Mouse (Mus musculus) cerebral cortex, adult 2 months (tissue): ENCODE results near the gene Sipa1l1.

Source experiments
- WGBS: fragments of 180-500 bp; shearing (Covaris S2); methylation state at CpG from one replicate; pipeline ENCODE4 v1.1.7; 2018; 5-methylcytosine and 5-hydroxymethylcytosine counted together

The Sipa1l1 gene

DNA sequence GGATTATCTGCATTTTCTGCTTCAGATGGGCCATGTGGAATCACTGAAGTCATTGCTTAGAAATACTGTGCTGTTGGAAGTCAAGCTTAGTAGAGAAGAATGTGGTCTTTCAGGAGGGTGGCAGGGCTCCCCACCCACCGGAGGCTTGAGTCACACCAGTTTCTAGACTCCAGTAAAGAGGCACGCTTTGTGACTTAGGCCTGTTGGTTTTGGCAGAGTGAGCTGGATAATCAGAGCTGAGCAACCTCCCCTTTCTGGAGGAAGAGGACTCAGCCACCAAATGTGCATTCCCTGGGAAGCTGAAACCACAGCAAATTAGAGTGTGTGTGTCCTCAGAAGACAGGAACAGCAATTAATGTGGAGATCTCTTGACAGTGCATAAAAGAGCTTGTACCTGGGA lies 258.3 kb downstream of the Sipa1l1 start:
- WGBS: 36% methylated on average over 2 of the region's 2 CpGs

DNA sequence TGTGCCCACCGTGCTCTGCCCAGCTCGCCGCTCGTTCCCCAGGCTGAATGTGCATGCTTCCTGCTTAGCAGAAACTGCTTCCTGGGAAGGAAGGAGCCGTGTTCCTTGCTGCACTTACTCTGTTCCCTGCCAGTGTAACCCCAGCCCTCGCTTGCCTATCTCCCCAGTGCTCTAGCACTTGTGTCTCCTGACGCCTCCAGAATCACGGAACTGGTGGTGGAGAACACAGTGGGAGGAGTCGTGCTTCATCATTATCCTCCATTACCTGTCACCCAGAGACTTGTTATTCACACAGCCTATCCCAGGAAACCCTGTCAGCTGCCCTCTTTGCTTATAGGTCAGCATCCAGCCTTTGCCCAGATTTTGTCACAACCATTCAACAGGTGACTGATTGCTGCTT lies 259.3 kb downstream of the Sipa1l1 start:
- 60% methylated on average over 9 of the region's 9 CpGs for WGBS

DNA sequence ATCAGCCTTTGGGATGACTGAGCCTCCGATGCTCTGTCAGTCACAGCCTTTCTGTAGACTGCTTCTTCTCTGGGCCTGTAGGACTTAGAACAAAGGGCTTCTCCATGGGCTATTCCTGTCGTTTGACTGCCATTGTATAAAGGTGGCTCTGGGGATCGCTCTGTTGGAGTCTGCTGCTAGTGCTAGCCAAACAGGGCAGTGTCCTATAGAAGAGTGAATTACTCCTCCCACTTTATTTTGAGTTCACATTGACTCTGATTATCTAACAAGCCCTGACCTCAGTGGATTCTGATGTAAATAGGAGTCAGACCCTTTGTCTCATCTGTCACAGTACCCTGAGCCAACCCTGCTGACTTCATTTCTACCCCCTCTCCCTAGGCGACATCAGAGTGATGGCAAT lies 264.2 kb downstream of the Sipa1l1 start:
- 61% methylated on average over 4 of the region's 4 CpGs for WGBS

DNA sequence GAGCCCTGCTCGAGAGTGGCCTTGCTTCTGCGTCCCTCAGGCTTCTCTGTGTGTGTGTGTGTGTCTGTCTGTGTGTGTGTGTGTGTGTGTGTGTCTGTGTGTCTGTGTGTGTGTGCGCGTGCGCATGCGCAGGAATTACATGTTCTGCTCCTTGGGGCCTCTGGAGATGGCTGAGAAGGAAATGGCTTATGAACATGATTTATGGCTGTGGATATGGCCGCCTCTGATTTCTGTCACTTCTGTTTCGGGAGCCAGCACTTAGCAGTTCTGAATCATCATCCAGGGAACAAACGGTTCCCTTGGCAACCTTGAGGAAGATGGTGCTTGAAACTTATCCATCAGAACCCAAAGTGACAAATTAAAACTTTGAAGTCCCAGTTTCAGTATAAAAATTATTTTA lies 265.5 kb downstream of the Sipa1l1 start:
- 53% methylated on average over 9 of the region's 9 CpGs for whole genome bisulfite sequencing

DNA sequence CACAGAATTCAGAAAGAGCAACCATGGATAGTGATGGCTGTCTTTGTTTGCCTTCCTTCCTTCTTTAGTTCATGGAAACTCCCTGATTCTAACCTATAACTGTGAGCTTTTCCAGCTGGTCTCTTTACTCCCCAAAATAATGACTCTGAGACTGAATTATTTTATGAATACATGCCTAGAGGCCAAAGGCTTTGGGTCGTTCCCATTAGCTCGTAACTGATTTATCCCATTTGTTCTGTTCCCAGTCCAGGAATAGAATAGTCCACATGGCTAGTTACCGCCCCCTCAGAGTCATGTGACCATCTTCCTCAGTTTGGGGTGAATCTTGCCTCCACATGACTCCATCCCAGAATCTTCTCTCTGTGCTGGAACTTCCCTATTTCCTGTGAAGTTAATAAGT lies 272.4 kb downstream of the Sipa1l1 start:
- 61% methylated on average over 3 of the region's 3 CpGs for WGBS

DNA sequence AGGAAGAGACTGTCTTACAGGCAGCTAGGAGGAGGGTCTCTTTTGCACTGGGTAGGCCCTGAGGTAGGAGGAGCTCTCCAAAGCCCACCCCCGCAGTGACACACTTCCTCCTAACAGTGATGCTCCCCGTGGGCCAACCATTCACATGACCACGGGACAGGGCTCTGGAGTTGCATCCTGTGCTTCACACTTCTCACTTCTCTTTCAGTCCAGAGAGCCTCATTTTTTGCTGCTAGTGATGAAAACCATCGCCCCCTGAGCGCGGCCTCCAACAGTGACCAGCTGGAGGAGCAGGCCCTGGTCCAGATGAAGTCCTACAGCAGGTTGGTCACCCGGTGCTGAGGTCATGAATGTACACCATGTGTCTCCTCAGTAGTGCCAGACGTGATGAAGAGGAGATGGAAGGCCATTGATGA lies 277.5 kb downstream of the Sipa1l1 start:
- WGBS: 88% methylated on average over 8 of the region's 8 CpGs

DNA sequence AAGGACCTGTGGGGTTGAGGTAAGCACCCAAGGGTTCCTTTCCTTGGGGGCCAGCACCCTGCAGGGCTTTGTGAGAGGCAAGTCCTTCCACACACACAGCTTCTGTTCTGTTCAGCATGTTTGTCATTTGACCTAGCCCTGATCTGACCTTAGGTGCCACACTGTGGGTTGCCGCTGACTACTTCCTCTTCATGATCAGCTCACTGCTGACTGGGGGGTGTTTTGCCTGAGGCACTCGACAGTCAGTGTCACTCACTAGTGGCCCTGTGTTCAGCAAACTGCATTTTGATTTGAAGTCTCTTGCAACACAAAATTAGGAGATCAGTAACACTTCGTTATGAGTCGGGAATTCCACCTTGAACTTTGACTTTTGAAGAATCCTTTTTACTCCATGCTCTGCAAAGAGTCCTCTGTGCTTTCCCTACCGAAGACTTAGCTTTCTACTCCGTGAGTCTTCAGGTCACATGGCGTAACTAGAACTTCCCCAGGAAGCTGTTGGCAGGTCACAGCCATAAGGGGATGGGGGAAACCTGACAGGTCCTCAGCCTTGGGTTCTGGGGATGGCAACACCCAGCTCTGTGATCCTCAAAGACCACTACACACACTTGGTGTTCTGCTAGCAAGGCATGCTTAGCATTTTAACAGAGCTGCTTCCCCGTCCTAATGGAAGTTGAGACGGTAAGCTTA lies 279.2 kb downstream of the Sipa1l1 start:
- WGBS: 79% methylated on average over 9 of the region's 9 CpGs

DNA sequence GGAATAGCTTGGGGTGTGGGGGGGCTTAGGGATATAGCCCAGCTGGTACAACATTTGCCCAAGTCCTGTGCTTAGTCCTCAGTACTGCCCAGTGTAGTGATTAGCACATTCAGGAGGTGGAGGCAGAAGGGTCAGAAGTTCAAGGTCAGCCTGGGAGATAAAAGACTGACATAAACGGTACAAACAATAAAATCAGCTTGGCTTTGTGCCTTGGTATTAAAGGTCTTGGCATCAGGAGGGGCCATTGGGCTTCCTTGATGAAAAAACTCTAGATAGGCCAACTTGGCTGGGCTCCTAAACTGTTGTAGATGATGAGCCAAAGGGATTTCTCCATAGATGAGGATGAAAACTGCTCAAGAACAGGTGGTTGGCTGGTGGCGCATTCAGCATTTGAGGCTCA lies 283.3 kb downstream of the Sipa1l1 start:
- 85% methylated on average over 2 of the region's 2 CpGs for WGBS

DNA sequence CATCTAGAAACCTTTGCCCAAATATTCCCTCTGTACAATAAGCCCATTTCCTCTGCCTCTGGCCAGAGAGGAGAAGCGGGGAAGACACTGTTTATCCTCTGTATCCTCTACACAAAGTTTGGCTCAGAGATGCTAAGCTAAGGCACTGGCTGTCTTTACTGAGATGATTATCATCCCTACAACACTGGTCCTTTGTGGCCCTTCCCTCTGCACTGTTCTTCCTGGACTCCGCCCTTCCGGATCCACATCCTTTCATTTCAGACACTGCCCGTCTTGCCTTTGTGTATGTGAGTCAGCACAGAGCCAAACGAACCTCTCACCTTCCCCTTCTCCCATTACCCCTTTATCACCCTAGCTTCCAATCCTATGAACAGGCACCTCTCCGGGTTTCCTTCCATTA lies 285.3 kb downstream of the Sipa1l1 start:
- 83% methylated on average over 6 of the region's 6 CpGs for WGBS

DNA sequence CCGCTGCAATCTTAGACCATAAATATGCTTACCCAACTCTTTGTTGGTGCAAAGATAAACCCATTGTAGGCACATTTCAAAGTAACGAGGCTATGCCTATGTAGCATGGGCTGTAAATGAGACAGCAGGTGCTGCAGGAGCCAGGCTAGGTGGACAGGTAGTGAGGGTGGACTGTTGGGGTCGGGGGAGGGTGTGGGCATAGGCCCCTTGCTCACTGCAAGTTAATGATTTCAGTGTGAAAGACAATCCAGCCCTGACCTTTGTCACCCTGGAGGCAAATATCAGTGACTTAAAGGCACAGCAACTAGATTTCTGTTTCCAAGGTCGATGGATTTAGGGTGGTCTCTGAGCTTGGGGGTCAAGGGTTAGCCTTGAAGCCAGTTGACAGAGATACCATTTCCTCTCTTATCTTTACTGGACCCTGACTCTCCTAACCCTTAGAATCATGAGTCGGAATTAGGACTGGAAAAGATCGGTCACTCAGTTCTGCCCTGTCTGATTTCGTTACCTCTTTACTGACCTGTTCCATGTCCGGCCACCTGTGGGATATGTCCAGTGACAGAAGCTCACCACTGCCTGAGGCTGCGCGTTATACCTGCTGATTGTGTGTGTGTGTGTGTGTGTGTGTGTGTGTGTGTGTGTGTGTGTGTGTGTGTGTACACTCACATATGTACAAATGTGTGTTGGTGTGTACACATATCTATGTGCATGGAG lies 286.7 kb downstream of the Sipa1l1 start:
- 85% methylated on average over 10 of the region's 10 CpGs for WGBS

DNA sequence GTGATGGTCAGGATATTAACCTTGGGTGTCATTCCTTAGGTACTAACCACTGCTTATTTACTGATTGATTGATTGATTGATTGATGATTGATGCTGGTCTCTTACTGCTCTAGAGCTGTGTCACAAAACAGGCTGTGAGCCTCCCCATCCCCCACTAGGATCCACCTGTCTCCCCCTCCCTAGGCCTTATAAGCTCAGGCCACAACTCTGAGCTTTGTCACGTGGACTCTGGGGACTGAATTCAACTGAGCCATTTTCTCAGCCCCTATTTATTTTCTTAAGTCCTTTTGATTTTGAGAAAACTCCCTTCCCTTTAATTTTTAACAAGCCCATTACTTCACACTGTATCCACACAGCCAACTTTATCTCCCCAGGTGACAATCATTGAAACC lies 287.3 kb downstream of the Sipa1l1 start:
- 72% methylated on average over 1 of the region's 1 CpGs for WGBS

DNA sequence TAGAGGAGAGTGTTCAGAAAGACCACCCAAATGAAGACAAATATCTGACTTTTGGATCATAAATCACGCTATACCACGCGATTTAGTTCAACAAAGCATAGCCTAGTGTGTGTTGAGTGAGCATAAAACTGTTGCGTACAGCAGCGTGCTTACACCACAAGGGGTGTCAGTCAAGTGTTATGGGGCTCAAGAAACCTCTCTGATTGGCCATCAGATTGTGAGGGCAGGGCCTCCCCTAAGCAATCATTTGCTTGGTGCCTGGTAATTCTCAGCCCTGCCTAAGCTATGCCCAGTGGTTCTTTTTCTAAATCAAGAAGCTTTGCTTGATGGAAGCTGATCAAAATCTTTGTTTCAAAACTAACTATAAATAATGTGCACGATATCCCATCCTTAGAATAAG lies 288.5 kb downstream of the Sipa1l1 start:
- WGBS: 72% methylated on average over 6 of the region's 6 CpGs

DNA sequence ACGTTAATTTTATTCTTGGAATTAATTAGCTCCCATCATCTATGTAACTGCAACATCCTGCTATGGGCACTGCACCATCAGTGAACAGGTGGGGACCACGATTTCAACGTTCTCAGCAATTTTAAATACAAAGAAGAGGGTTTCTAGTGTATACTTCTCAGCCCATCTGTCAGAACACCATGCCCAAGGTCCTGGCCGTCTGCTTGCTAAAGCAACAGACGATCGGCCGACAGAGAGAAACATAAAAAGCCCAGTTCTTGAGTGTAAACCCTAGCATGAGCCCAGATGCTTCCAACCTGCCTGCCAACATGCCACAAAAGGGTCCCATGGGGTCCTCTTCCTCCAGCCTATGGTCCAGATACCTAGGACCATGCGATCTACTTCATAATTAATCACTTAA lies 288.9 kb downstream of the Sipa1l1 start:
- whole genome bisulfite sequencing: 57% methylated on average over 8 of the region's 8 CpGs

DNA sequence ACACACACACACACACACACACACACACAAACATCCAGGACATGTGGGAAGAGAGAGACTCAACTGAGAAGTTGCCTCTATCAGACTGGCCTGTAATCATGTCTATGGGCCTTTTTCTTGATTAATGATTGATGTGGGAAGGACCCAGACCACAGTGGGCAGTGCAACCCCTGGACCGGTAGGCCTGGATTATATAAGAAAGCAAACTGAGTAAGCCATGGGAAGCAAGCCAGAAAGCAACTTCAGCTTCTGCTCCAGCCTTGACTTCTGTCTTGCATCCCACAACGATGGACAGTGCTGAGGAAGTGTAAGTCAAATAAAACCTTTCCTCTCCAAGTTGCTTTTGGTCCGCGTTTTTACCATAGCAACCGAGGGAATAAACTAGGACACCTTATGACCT lies 298.1 kb downstream of the Sipa1l1 start:
- WGBS: 53% methylated on average over 5 of the region's 5 CpGs

DNA sequence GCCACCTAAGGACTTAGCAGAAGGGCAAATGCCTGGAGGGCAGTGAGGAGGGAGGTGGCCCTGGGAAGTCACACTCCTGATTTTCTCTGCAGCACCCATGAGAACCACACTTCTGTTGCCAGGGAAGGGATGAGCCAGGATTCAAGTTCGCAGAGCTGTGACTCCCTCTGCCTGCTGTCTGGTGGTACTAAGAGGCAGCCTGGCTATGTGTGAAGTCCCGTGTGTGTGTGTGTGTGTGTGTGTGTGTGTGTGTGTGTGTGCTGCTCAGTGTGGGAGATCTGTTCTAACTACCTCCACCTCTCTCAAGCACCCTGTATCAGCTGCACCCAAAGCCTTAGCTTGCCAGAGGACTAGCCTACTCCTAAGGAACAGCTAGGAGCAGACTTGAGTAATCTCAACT lies 298.5 kb downstream of the Sipa1l1 start:
- WGBS: 31% methylated on average over 2 of the region's 2 CpGs

DNA sequence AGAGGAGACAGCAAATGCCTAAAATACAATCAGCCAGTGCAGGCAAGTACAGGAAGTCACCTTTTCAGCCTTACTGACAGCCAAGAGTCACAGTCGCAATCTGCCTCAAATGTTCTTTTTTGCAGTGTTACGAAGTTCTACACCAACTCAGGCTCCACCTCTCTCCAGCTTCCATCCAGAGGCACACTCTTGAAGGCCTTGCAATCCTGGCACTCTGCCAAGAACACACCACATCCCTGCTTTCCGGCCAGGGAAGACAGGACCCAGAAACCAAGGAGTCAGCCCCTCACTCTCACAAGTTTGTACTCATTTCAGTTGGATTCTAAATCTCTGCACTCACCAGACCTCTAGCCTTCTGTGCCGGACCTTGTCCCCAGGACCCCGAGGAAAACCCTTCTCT lies 299.3 kb downstream of the Sipa1l1 start:
- 65% methylated on average over 5 of the region's 5 CpGs for WGBS

DNA sequence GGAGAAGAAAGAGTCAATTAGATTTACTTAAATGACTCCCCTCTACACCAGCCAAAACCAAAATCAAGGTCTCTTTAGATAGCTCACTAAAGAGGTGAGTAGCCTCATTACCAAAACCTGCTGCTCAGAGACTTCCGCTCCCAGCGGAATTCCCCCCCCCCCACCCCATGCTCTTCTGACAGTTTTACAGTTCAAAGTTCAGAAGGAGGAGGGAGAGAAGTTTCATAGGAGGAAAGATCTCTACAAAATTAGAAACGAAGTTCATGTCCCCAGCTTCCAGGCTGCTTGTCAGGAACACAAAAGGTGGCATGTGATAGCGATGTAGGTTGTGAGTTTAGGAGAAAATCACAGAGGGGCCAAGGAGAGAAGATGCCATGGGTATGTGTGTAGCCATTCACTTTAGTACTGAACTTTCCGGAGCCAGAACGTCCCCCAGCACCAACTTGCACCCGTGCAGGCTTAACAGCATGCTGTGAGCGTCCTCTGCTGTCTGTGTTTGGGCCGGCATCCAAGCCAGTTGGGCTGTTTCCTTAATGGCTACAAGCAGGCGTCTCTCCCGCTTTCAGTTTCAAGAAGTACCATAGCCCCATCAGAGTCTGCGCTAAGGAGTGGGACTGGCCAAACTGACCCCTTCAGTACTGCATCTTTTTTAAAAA lies 300.7 kb downstream of the Sipa1l1 start:
- WGBS: 3% methylated on average over 12 of the region's 12 CpGs

DNA sequence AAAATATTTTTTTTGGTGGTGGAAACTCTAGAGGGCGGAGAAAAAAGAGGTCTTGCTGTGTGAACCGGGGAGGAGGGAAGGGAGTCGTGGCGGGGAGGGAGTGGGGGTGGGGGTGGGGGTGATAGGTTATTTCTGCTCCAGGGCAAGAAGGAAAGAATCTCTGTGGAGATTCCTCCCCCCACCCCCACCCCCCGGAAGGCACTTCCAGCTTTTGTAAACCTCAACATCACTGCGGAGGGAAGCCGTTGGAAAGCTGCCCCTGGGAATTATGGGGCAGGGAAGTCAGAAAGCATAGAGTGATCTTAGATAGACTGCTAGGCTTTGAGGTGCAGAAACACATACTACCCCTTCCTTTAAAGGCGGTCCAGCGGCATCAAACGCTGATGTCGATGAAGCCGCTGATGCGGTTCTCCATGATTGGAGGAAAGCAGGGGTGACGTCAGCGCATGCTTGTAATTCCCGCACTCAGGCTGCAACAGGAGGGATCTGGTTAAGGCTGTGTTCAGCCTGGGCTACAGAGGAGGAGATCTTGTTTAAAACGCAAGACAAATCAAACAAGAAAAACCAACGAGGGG lies 301.3 kb downstream of the Sipa1l1 start:
- WGBS: under 1% methylated on average over 18 of the region's 18 CpGs

DNA sequence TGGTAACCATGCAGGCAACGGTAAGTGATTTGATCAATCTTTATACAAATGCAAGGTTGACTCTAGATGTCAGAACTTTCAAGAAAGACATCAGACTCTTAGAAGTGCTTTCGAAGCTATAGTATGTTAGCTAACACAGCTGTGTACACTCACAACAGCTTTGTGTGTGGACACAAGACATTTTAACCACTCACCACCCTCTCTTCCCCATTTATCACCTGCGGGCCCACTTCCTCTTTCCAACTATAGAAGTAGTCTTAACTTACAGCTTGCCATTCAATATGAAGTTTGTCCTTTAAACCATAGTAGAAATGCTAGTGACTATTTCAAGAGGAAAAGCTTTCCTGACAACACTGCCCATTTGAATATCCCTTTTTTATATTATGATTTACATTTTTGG lies 303.7 kb downstream of the Sipa1l1 start:
- WGBS: 90% methylated on average over 3 of the region's 3 CpGs

DNA sequence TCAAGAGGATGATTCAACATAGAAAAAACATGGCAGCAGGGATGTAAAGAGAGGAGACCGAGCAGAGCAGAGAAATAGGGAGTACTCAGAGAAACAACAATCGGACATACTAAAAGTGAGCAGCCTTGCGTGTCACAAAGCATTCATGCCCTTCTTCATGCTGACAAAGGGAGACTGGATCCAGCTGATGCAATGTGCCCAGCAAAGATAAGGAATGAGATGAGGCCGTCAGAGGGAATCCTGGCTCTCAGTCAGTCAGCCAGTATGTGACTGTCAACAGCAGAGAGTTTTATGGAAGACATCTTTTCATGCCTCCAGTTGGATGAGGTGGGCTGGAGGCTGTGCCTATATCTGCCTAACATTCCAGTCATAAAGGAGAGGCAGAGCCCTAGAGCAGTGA lies 304.1 kb downstream of the Sipa1l1 start:
- 93% methylated on average over 4 of the region's 4 CpGs for WGBS

DNA sequence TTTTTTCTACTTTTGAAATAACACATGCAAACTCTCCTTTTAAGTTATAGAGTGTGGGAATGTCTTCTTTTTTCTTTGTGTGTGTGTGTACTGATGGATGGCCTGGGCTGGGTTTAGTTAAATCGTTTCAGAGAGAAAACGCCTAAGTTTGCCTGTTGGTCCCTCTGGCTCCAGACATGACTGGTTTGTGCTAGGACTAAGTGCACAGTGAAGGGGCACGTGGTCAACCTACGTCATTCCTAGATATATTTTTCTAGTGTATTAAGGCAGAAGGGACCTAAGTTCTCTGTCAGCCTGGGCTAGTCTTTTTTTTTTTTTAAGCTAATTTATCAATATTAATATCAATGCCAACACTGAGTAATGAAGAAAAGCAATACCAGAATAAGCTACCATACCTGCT lies 305.3 kb downstream of the Sipa1l1 start:
- 78% methylated on average over 4 of the region's 4 CpGs for WGBS

DNA sequence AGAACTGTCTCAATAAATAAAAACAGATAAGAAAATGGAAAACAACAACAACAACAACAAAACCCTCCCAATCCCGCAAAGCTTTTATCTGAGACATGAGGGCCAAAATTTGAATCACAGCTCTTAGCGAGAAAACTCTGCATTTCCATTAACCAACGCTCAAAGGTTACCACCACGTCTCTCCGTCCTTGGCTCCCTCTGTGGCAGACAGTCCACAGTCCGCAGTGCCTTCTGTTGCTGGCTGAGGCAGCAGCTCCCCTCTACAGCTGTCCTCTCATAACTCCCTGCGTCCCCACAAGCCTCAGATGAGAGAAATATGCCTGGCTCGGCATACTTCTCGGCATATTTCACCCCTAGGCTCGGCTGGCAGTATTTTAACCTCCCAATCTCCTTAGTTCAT lies 306.9 kb downstream of the Sipa1l1 start:
- 92% methylated on average over 10 of the region's 10 CpGs for WGBS

DNA sequence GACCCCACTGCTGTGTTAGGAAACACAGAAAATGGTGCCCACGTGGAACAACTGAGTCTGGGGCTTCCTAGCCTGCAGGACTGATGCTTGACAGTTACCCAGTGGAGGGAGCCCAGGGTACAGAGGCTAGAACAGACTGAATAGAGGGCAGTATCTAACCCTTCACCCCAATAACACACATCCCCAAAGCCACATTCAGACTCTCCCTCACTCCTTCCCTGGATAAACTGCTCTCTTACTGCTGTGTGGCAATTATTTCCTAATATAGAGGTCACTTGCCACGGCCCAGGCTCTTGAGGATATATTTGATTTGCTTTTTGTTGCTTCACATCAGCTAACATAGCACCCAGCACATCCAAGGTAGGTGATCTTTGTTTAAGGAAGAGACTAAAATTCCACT lies 307.5 kb downstream of the Sipa1l1 start:
- WGBS: 76% methylated on average over 2 of the region's 2 CpGs
